Mouse (Mus musculus): ENCODE measurements around the gene Dhx58. TPM values are rescaled to one million over a fixed set of nuclear protein-coding genes. Genes with fewer than 3 reads are reported as not detected.

Dhx58 gene
- polyA plus RNA-seq (2011; ENCODE audit: insufficient read depth, insufficient read length, low replicate concordance, missing spikeins) = 13.2 and 34.6 TPM in 2 replicates

DNA sequence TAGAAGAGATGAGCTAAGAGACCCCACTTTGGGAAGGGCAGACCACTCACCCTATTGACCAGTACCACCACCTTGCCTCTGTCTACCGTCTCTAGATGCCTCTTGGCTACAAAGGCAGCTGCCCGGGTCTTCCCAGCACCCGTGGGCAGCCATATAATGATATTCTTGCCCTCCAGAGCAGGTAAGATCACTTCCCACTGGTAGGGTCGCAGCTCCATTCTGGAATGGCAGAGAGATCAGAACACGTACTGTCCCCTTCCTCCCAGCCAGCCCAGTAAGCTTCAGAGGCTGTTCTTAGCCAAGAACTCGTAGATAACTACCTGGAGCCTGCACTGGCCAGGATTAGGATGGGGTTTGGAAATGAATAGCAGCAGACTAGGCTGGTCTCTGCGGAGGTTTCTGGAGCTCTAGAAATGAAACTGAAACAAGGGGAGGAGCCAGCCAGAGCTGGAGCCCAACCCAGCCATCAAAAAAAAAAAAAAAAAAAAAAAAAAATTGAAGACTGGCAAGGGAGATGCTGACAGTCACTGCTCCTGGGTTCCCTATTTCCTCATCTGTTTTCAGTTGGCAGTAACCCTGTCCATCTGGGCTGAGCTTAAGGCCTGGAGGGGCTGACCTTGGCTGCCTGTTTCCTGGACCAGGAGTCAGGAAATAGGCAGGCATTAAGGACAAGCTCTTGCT is at the start of gene Dhx58:
Gene Dhx58 (minus strand): TSS at position 421 of the 681 bp plus-strand sequence.
- WGBS = 2% methylated on average over 7 of the region's 7 CpGs
- peak within 1 kb of the TSS; percentile 71 for H3K27ac ChIP-seq (ENCODE audit: control insufficient read depth, insufficient read depth, low read depth, low read length, poor library complexity)
- TF ChIP-seq CTCF (IDR thresholded peaks at IDR 0.05; ENCODE audit: control insufficient read depth, insufficient read depth, low read length) (no peak), POLR2A (IDR thresholded peaks at IDR 0.05; ENCODE audit: borderline replicate concordance, control insufficient read depth, low read depth, low read length) (no peak)
- H3K4me1 ChIP-seq (ENCODE audit: control insufficient read depth, insufficient read depth, low read length) = peaks cover 5% of the 10 kb centered on the region; the same call in 1 of the 2 replicates
- peak within 1 kb of the TSS; percentile 87 for H3K4me3 ChIP-seq (replicated peaks; ENCODE audit: control insufficient read depth, low read depth, low read length)

DNA sequence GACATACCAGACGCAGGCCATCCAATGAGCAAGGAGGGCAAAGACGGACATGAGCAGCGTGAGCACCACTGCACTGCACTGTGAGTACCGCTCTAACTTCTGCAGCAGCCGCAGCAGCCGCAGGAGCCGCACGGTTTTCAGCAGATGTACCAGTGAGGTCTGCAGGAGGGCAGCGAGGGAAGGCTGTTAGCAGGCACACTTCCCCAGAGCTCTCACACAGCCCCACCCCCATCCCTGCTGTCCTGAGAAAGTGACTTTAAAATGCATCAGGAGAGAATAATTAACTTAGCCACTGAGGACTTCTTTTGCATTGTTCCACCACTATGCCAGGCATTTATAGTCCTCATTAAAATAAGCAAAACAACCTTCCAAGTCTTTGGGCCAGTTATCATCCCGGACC is 48.2 kb upstream of the Dhx58 start:
- no peaks in the 10 kb centered on the region; the same call in 1 of the 2 replicates for H3K4me1 ChIP-seq (ENCODE audit: control insufficient read depth, insufficient read depth, low read length)
- H3K4me3 ChIP-seq (replicated peaks; ENCODE audit: control insufficient read depth, low read depth, low read length) = no peak overlapping the region
- TF ChIP-seq CTCF (IDR thresholded peaks at IDR 0.05; ENCODE audit: control insufficient read depth, insufficient read depth, low read length) (no peak), POLR2A (IDR thresholded peaks at IDR 0.05; ENCODE audit: borderline replicate concordance, control insufficient read depth, low read depth, low read length) (no peak)
- no peak overlapping the region for H3K27ac ChIP-seq (ENCODE audit: control insufficient read depth, insufficient read depth, low read depth, low read length, poor library complexity)
- 64% methylated on average over 10 of the region's 10 CpGs for WGBS

DNA sequence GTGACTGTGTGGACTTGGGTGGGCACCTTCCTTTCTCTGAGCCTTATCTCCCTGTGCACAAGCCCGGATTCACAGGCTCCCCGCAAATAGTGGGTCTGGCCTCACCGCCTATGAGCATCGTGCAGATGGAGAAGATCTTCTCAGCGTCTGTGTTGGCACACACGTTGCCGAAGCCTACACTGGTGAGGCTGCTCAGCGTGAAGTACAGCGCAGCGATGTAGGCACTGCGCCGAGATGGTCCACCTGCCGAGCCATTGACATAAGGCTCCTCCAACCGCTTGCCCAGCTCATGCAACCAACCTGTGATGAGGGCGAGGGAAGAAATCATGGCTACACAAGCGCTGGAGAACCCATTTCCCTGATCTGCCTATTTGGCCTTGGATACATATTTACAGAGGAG is 46.1 kb upstream of the Dhx58 start:
- H3K27ac ChIP-seq (ENCODE audit: control insufficient read depth, insufficient read depth, low read depth, low read length, poor library complexity) = no peak overlapping the region
- TF ChIP-seq POLR2A (IDR thresholded peaks at IDR 0.05; ENCODE audit: borderline replicate concordance, control insufficient read depth, low read depth, low read length) (no peak), CTCF (IDR thresholded peaks at IDR 0.05; ENCODE audit: control insufficient read depth, insufficient read depth, low read length) (no peak)
- no peak overlapping the region for H3K4me3 ChIP-seq (replicated peaks; ENCODE audit: control insufficient read depth, low read depth, low read length)
- no peaks in the 10 kb centered on the region; the same call in 1 of the 2 replicates for H3K4me1 ChIP-seq (ENCODE audit: control insufficient read depth, insufficient read depth, low read length)
- 86% methylated on average over 16 of the region's 16 CpGs for WGBS

DNA sequence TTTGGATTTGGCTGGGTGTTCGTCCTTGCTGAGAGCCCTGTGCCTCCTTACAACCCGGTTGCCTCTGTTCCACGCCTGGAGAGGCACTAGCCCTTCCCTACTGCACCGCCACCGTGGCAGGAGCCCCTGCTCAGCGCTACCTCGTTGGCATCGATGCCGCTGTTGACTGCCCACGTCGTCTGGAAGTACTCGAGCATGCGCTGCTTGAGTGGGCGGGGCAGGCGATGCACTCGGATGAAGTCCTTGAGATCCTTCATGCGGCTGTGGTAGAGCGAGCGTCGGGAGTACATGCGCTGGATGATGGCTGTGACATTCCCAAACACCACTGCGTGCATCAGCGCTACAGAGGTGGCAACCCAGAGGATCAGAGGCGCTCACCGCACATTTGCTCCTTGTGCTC is 45.4 kb upstream of the Dhx58 start:
- TF ChIP-seq CTCF (IDR thresholded peaks at IDR 0.05; ENCODE audit: control insufficient read depth, insufficient read depth, low read length) = no peak
- no peak for TF ChIP-seq POLR2A (IDR thresholded peaks at IDR 0.05; ENCODE audit: borderline replicate concordance, control insufficient read depth, low read depth, low read length)
- no peaks in the 10 kb centered on the region; the same call in 1 of the 2 replicates for H3K4me1 ChIP-seq (ENCODE audit: control insufficient read depth, insufficient read depth, low read length)
- H3K4me3 ChIP-seq (replicated peaks; ENCODE audit: control insufficient read depth, low read depth, low read length) = no peak overlapping the region
- H3K27ac ChIP-seq (ENCODE audit: control insufficient read depth, insufficient read depth, low read depth, low read length, poor library complexity) = no peak overlapping the region
- 61% methylated on average over 25 of the region's 25 CpGs for WGBS

DNA sequence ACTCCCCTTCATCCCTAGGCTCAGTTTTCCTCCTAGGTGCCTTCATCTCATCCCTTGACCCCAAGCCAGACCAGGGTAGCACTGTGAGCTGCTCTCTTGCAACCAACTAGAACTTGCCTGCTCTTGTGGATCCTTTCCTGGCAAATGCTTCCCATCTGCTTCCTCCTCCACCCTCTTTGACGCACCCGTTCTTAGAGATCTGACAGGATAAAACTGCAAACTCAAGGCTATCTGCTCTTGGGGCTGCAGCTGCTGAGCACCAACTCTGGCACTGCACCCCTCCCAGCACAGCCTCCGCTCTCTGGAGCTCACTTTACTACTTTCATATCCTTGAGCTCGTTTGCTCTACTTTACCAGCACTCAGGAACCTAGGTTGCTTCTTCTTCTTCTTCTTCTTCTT is 44.5 kb upstream of the Dhx58 start:
- TF ChIP-seq CTCF (IDR thresholded peaks at IDR 0.05; ENCODE audit: control insufficient read depth, insufficient read depth, low read length) (no peak), POLR2A (IDR thresholded peaks at IDR 0.05; ENCODE audit: borderline replicate concordance, control insufficient read depth, low read depth, low read length) (no peak)
- H3K4me3 ChIP-seq (replicated peaks; ENCODE audit: control insufficient read depth, low read depth, low read length) = no peak overlapping the region
- no peak overlapping the region for H3K27ac ChIP-seq (ENCODE audit: control insufficient read depth, insufficient read depth, low read depth, low read length, poor library complexity)
- no peaks in the 10 kb centered on the region; the same call in 1 of the 2 replicates for H3K4me1 ChIP-seq (ENCODE audit: control insufficient read depth, insufficient read depth, low read length)
- 42% methylated on average over 4 of the region's 4 CpGs for WGBS

DNA sequence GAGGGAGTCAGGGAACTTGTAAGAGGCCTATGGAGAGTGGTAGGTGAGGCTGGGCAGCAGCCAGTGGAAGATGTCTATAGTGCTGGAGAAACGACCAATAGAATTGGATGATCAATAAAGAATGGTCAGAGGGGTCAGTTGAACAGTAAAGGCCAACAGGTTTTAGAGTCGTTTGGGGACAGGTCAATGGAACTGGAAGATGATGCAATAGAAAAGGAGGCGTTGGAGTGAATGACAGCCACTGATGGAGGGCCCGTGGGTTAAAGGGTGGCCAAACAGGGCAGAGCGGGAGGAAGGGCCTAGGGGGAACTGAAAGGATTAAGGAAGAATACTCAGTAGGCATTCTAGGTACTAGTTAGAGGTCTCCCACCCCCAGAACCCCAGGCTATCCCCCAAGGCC is 43.0 kb upstream of the Dhx58 start:
- Histone ChIP-seq H3K4me3 (replicated peaks; ENCODE audit: control insufficient read depth, low read depth, low read length) (no peak overlapping the region), H3K27ac (ENCODE audit: control insufficient read depth, insufficient read depth, low read depth, low read length, poor library complexity) (no peak overlapping the region), H3K4me1 (ENCODE audit: control insufficient read depth, insufficient read depth, low read length) (no peaks in the 10 kb centered on the region; the same call in 1 of the 2 replicates)
- TF ChIP-seq POLR2A (IDR thresholded peaks at IDR 0.05; ENCODE audit: borderline replicate concordance, control insufficient read depth, low read depth, low read length) = no peak
- TF ChIP-seq CTCF (IDR thresholded peaks at IDR 0.05; ENCODE audit: control insufficient read depth, insufficient read depth, low read length) = no peak
- 52% methylated on average over 5 of the region's 5 CpGs for WGBS

DNA sequence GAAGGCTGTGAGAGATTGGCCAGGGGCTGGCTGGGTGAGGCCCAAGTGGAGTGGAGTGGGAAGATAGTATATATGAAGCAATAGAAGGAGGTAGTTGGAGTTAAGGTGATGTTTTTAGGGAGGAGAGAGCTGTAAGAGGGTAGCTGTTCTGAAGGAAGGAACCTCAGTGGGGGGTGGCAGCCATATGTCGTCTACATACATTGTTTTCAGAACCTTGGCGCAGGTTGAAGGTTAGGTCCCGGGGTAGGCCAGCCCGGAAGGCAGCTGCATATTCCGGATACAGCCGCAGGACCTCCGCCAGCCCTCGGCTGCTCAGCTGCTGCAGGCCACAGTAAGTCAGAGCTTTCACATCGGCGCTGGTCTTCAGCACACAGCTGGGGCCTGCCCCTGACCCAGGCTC is 42.5 kb upstream of the Dhx58 start:
- 85% methylated on average over 10 of the region's 10 CpGs for WGBS
- Histone ChIP-seq H3K27ac (ENCODE audit: control insufficient read depth, insufficient read depth, low read depth, low read length, poor library complexity) (no peak overlapping the region), H3K4me3 (replicated peaks; ENCODE audit: control insufficient read depth, low read depth, low read length) (no peak overlapping the region), H3K4me1 (ENCODE audit: control insufficient read depth, insufficient read depth, low read length) (no peaks in the 10 kb centered on the region; the same call in 1 of the 2 replicates)
- no peak for TF ChIP-seq CTCF (IDR thresholded peaks at IDR 0.05; ENCODE audit: control insufficient read depth, insufficient read depth, low read length)
- TF ChIP-seq POLR2A (IDR thresholded peaks at IDR 0.05; ENCODE audit: borderline replicate concordance, control insufficient read depth, low read depth, low read length) = no peak

DNA sequence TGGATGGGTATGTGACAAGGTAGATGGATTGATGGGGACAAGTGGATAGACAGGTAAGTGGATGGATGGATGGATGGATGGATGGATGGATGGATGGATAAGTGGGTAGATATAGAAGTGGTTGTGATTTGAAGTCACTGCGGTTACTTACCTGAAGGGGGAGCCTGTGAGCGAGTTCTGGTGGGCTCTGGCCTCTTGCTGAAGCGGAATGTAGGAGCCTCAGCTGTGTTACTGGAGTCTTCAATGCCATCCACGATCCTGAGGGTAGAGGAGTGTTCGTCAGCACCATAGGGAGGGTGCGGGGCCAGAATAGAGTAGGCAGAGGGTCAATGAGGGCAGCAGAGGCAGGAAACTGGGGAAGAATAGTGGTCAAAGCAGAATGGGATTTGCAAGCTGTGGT is 41.0 kb upstream of the Dhx58 start:
- 18% methylated on average over 6 of the region's 6 CpGs for WGBS
- Histone ChIP-seq H3K4me1 (ENCODE audit: control insufficient read depth, insufficient read depth, low read length) (no peaks in the 10 kb centered on the region; the same call in 1 of the 2 replicates), H3K27ac (ENCODE audit: control insufficient read depth, insufficient read depth, low read depth, low read length, poor library complexity) (no peak overlapping the region), H3K4me3 (replicated peaks; ENCODE audit: control insufficient read depth, low read depth, low read length) (no peak overlapping the region)
- peak; percentile 66 for TF ChIP-seq CTCF (IDR thresholded peaks at IDR 0.05; ENCODE audit: control insufficient read depth, insufficient read depth, low read length)
- TF ChIP-seq POLR2A (IDR thresholded peaks at IDR 0.05; ENCODE audit: borderline replicate concordance, control insufficient read depth, low read depth, low read length) = no peak

All from bone marrow, adult 2 months (tissue).